Mouse (Mus musculus): Measurements from ENCODE around the gene Ythdf1.

DNA sequence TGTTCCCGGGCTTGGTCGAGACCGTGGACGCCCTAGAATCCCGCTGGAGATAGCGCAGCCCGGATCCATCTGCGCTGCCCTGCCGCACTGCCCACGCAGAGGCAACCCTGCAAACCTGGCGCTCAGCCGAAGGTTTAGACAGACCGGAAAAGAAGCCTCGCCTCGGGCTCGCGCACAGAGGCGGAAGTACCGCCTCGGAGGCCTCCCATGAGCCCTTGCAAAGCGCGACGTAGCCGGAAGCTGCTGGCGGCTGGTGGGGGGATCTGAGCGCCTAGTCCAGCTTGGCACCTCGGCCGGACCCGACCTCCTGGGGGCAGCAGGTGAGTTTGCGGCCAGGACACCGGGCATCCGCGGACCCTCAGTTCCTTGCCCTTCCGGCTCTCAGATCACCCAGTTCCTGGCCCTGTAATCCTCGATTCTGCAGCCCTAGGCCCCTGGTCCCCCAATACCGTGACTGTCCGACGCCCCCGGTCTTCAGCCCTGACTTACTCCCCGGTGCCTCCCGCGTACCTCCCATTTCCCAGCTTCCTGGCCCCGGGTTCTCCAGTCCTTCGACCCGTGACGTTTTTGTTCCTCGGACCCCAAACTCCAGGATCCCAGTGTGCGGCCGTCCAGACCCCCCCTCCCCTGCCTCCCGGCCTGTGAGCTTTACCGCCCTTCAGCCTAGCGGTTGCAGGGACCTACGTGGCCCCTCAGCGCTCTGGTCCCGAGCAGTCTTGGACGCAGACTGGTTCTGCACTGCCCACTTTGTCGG lies 46.4 kb upstream of the Ythdf1 start, which contains the start of gene Arfgap1:
- TF ChIP-seq CTCF (conservative IDR thresholded peaks at IDR 0.05; ENCODE audit: low read length) (no peak), POU5F1 (IDR thresholded peaks at IDR 0.05; ENCODE audit: borderline replicate concordance, low read length) (no peak)
